Mouse (Mus musculus) c-Kit-positive CD71-negative TER-119-negative erythroid progenitor cells, embryonic 14.5 days (primary cell): Measurements from ENCODE around the gene 1700066M21Rik.
A peak's percentile ranks its signal among the peaks of the same experiment; 100 is the strongest.

Experiments
- DNase-seq: peaks from one replicate; pipeline ENCODE4 v3.0.0-alpha.2; 2013; ENCODE audit warnings: low read depth

1700066M21Rik gene

GRCm38 (mm10) chr1:57392417-57392816 lies 15.0 kb downstream of the 1700066M21Rik start:
- DNase-seq: no peak

DNA sequence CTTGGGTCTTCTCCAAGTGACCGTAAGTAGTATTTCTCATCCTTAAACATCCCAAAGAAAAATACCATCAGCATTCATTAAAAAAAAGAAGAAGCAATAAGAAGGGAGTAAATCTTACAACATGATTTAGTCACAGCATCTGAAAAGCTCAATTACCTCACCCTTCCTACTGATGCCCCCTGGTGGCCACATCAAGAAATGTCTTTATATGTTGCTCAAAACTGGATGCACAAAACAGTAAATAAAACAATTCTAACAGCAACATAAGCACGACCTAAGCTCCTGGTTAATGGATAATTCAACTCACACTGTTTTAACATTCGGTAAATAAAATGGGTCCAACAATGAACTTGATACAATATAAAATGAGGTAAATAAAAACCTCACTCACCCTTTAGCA lies 16.6 kb downstream of the 1700066M21Rik start:
- peak; percentile 50 for DNase-seq

- DNase-seq: no peak
These were observed 22.9 kb downstream of the 1700066M21Rik start for GRCm38 (mm10) chr1:57400321-57400720.

DNA sequence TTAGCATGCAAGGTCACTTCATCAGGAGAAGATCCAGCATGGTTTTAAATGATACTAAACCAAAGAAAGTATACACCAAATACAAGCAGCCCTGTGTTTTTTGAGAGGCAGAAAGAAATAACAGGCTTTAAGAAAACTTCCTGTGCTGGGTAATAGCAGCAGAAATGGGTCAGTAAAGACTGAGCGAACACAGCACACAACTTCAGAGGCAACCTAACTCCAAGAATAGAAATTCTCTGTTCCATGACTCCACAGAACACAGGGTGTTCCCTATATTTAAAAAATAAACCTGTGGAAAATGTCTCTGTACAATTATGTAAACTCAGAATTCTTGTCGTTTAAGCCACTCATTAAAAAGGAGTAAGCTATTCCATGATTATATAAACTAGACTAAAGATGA lies 23.5 kb downstream of the 1700066M21Rik start:
- DNase-seq: no peak

DNA sequence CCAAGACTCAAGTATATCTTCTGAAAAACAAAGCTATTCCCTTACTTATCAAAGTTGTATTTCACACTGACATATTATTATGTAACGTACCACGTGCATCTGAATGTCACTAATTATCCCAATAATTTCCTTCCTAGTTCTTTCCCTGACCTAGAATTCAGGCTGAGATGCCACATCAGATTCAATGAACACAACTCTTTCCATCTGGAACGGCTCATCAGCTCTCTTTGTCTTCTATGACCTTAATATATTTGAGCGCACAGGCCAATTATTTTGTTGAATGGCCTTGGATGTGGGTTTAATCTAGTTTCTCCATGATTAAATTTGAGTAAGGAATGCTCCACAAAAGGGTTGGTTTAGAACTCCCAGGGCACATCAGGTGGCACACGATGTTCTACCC lies 24.7 kb downstream of the 1700066M21Rik start:
- DNase-seq: no peak

- peak; percentile 68 for DNase-seq
These were observed 29.0 kb downstream of the 1700066M21Rik start, which contains the start of the genes Maip1 and Tyw5 for GRCm38 (mm10) chr1:57406187-57407151. Gene Maip1 (plus strand): TSS chr1:57406328. Gene Tyw5 (minus strand): TSS chr1:57407101.

DNA sequence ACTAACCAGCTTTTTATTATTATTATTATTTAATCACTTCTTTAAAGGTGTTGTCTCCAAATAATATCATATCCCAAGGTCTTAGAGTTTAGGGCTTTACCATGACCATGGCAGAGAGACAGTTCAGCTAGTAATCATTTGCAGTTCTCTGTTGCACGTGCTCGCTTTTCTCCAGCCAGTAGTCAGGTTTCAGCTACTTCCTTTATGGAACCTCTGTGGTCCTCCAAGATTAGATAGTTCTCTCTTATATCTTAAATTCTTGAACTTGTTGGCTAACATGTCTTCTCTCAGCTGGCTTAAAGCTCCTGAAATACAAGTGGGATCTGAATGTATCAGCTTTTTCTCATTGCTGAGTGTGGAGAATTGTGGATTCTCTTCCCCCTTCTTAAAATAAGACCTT lies 31.6 kb downstream of the 1700066M21Rik start:
- no peak for DNase-seq

DNA sequence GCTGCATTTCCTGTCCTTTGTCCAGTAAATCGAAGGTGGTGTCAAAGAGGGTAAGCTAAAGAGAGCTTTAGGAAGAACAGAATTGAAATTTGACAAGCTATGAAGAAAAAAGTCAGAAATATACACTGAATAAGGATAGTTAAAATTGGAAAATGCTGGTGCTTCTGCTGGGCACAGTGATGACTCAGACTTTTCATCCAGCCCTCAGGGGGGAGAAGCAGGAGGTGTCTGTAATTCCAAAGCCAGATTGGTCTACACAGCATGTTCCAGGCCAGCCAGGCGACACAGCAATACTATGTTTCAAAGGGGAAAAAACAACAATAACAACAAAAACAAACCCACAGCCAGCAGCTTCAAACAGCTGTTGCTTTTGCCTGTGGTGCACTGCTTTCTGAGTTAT lies 36.0 kb downstream of the 1700066M21Rik start:
- no peak for DNase-seq

GRCm38 (mm10) chr1:57423696-57424095 lies 46.3 kb downstream of the 1700066M21Rik start:
- no peak for DNase-seq

GRCm38 (mm10) chr1:57428368-57429308 lies 51.2 kb downstream of the 1700066M21Rik start:
- DNase-seq: peak; percentile 62

- no peak for DNase-seq
These were observed 52.5 kb downstream of the 1700066M21Rik start for GRCm38 (mm10) chr1:57429786-57430483.

- no peak for DNase-seq
These were observed 55.7 kb downstream of the 1700066M21Rik start for GRCm38 (mm10) chr1:57433141-57433540.
